Mouse (Mus musculus): ENCODE measurements around the gene Smo. TPM values are rescaled to one million over a fixed set of nuclear protein-coding genes. Genes with fewer than 3 reads are reported as not detected.
"Not testable (repeated sequence)": the region's sequence is repeated elsewhere in the genome, so short reads cannot be mapped to it uniquely, and the experiment has no call there.

Gene Smo
- polyA plus RNA-seq, 1 experiment from 2014 or later: 12.3 TPM

DNA sequence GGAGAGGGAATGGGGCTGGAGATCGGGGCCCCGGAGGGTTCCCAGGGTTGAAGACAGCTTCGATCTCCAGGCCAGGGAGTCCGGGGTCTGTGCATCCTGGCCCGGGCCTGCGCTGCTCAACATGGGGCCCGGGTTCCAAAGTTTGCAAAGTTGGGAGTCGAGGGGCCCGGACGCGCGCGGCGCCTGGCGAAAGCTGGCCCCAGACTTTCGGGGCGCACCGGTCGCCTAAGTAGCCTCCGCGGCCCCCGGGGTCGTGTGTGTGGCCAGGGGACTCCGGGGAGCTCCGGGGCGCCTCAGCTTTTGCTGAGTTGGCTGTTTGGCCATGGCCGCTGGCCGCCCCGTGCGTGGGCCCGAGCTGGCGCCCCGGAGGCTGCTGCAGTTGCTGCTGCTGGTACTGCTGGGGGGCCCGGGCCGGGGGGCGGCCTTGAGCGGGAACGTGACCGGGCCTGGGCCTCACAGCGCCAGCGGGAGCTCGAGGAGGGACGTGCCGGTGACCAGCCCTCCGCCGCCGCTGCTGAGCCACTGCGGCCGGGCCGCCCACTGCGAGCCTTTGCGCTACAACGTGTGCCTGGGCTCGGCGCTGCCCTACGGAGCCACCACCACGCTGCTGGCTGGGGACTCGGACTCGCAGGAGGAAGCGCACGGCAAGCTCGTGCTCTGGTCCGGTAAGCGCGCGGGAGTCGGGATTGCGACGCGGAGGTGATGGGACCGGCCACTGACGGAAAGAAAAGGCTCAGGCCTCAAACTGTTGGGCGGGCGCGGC, 567 bp downstream of the Smo start:
- Histone ChIP-seq H3K9ac (peak overlapping the region; percentile 77), H3K27me3 (replicated peaks) (no peaks in the 10 kb centered on the region), H3K4me1 (peaks cover 8% of the 10 kb centered on the region; the same call in 1 of the 2 replicates), H3K4me3 (peak overlapping the region; percentile 68), H3K27ac (peak overlapping the region; percentile 74), H3K36me3 (replicated peaks) (no peaks in the 10 kb centered on the region), H3K4me2 (peak overlapping the region; percentile 77), H3K9me3 (no peaks in the 10 kb centered on the region)
- WGBS: under 1% methylated on average over 66 of the region's 75 CpGs
- ATAC-seq (replicated peaks): peak; percentile 82

DNA sequence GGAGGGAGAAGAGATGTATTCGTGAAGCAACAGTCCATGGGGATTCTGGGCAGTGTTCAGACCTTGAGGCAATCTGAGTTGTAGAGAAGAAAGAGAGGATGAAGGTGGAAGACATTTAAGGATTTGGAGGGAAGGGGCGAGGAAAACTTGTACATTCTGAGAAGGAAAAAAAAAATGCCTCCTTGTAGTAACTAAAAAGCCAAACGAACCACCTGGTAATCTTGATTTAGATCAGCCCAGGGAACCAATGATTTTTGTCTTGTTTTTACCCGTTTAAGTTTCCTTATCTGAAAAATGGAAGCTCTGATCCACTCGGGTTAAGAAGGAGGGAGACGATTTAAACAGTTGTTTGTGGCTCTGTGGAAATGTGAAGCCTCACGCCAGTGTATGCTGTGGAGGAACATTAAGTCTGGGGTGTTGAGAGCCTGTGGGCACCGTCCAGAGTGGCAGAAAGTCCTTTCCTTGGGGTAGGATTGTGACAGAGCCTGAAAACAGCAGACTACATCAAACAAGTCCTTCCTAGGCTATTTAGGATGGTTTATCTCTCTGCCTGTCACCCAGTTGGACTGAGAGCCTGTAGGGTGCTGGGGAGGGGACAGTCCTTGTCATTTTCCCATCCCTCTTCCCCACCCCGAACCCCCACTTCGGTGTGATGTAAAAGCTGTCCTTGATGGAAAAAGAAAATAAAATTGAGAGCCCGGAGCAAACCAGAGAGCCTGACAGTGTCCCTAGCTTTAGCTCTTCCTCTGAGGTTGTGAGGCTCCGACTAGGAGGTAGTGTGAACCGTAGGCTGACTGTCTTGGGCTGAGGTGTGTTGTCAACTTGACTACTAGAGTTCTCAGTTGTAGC, 1.5 kb downstream of the Smo start:
- Histone ChIP-seq H3K27me3 (replicated peaks) (no peaks in the 10 kb centered on the region), H3K36me3 (replicated peaks) (no peaks in the 10 kb centered on the region), H3K4me1 (peaks cover 8% of the 10 kb centered on the region; the same call in 1 of the 2 replicates), H3K27ac (no peak overlapping the region), H3K4me2 (peak overlapping the region; percentile 77), H3K4me3 (peak overlapping the region; percentile 68), H3K9ac (peak overlapping the region; percentile 77; the same call in 1 of the 2 replicates), H3K9me3 (no peaks in the 10 kb centered on the region)
- 16% methylated on average over 13 of the region's 13 CpGs for WGBS
- ATAC-seq (replicated peaks): no peak

DNA sequence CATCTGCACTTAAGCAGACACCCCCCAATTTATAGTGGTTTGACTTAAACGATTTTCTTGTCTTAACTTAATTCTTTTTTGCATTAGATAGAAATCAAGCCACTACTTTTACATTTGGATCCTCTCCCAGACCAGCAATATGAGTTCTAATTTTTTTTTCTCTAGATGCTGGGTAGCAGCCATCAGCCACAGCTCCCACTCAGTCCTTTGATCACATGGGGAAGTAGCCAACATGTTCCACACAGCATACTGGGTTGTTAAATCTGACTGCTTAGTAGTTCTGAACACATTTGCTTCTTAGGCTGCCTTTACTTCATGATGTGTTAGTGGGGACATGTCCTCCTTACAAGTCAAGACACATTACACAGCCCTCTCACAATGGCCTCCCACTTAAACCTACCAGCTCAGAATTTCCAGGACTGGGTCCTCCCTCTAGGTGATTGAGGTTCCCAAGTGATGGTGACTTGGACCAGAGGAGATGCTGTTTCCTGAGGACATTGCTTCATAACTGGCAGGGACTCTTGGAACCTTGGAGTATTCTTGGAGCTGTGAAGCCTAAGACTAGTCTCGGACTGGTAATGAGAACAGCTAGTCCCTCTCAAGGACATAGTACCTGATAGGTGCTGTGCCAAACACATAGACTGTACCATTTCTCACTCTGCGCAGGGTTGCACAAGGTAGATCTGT, 16.3 kb downstream of the Smo start:
- H3K4me1 ChIP-seq: no peaks in the 10 kb centered on the region
- no peaks in the 10 kb centered on the region for H3K9me3 ChIP-seq
- H3K9ac ChIP-seq: no peak overlapping the region
- H3K4me2 ChIP-seq: no peak overlapping the region
- H3K27ac ChIP-seq: no peak overlapping the region
- 95% methylated on average over 3 of the region's 3 CpGs for WGBS
- no peak overlapping the region for H3K4me3 ChIP-seq
- ATAC-seq (replicated peaks): no peak
- H3K36me3 ChIP-seq (replicated peaks): no peaks in the 10 kb centered on the region
- no peaks in the 10 kb centered on the region for H3K27me3 ChIP-seq (replicated peaks)

DNA sequence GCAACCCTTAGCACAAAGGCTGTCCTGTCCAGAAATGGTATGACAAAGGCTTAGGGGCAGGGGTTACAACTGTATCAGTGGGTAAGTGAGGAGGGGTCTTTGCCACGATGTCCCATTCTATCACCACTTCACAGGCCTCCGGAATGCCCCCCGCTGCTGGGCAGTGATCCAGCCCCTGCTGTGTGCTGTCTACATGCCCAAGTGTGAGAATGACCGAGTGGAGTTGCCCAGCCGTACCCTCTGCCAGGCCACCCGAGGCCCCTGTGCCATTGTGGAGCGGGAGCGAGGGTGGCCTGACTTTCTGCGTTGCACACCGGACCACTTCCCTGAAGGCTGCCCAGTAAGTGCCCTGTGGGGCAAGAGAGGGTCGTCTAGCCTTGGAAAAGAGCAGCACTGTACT, 18.0 kb downstream of the Smo start:
- no peak overlapping the region for H3K9ac ChIP-seq
- ATAC-seq (replicated peaks): 0 out of 2 replicates have a peak, but pooled peaks have one; percentile 12
- no peaks in the 10 kb centered on the region for H3K4me1 ChIP-seq
- no peaks in the 10 kb centered on the region for H3K9me3 ChIP-seq
- 75% methylated on average over 11 of the region's 11 CpGs for whole genome bisulfite sequencing
- H3K36me3 ChIP-seq (replicated peaks): no peaks in the 10 kb centered on the region
- H3K4me2 ChIP-seq: no peak overlapping the region
- H3K4me3 ChIP-seq: no peak overlapping the region
- H3K27me3 ChIP-seq (replicated peaks): no peaks in the 10 kb centered on the region
- no peak overlapping the region for H3K27ac ChIP-seq

DNA sequence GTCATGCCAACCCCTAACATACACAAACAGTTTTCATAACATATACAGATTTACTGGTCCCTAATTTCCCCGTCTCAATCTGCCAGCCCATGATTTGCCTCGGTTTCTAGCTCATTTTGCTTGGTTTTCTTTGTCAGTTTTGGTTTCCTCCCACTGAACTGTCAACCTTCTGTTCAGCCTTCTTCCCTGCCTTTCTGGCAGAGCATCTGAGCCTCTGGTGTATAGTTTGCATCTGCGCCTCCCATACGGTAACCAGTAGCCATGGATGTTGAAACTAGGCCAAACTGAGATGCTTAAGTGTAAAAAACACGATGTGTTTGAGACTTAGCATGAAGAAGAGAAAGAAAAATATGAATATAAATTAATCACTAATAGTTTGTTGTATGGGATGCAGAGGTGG, 20.7 kb downstream of the Smo start:
- Histone ChIP-seq H3K36me3 (replicated peaks) (no peaks in the 10 kb centered on the region), H3K4me3 (no peak overlapping the region), H3K4me2 (no peak overlapping the region), H3K9me3 (no peaks in the 10 kb centered on the region), H3K4me1 (no peaks in the 10 kb centered on the region), H3K27me3 (replicated peaks) (no peaks in the 10 kb centered on the region), H3K9ac (no peak overlapping the region), H3K27ac (no peak overlapping the region)
- ATAC-seq (replicated peaks): no peak
- 87% methylated on average over 5 of the region's 5 CpGs for WGBS

DNA sequence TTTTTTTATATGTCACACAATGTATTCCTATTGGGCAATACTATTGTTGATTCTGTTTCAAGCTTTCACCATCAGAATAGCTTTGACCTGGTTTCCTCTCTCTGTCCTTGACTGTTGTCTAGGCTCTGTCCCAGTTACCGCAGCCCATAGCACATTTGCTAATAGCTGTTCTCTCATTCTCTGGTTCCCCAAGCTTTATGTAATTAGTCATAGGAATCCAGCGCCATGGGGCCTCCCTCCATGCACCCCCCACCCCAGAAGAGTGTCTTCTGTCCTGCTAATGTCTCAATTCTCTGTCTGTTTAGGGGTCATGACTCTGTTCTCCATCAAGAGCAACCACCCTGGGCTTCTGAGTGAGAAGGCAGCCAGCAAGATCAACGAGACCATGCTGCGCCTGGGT, 21.2 kb downstream of the Smo start:
- H3K9me3 ChIP-seq: no peaks in the 10 kb centered on the region
- no peaks in the 10 kb centered on the region for H3K27me3 ChIP-seq (replicated peaks)
- H3K4me1 ChIP-seq: no peaks in the 10 kb centered on the region
- no peak overlapping the region for H3K9ac ChIP-seq
- no peak overlapping the region for H3K27ac ChIP-seq
- ATAC-seq (replicated peaks): no peak
- no peak overlapping the region for H3K4me2 ChIP-seq
- H3K4me3 ChIP-seq: no peak overlapping the region
- WGBS: 83% methylated on average over 4 of the region's 4 CpGs
- H3K36me3 ChIP-seq (replicated peaks): no peaks in the 10 kb centered on the region

DNA sequence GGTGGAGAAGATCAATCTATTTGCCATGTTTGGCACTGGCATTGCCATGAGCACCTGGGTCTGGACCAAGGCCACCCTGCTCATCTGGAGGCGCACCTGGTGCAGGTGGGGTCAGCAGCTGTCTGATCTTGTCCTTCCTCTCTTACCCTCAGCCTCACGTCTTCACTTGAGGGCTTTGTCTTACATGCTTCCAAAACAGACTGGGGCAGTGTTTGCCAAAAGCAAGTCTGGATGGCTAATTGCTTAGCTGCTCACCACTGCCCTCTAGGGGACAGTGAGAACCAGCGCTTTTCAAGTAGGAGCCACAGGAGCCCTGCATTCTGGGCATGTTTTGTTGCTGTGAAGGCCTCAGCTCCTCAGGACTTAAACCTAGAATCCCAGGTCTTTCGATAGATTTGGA, 23.1 kb downstream of the Smo start:
- H3K9ac ChIP-seq: no peak overlapping the region
- 39% methylated on average over 4 of the region's 4 CpGs for WGBS
- no peaks in the 10 kb centered on the region for H3K36me3 ChIP-seq (replicated peaks)
- H3K4me3 ChIP-seq: no peak overlapping the region
- 0 out of 2 replicates have a peak, but pooled peaks have one; percentile 33 for ATAC-seq (replicated peaks)
- no peak overlapping the region for H3K4me2 ChIP-seq
- H3K27ac ChIP-seq: no peak overlapping the region
- no peaks in the 10 kb centered on the region for H3K9me3 ChIP-seq
- no peaks in the 10 kb centered on the region for H3K4me1 ChIP-seq
- no peaks in the 10 kb centered on the region for H3K27me3 ChIP-seq (replicated peaks)

DNA sequence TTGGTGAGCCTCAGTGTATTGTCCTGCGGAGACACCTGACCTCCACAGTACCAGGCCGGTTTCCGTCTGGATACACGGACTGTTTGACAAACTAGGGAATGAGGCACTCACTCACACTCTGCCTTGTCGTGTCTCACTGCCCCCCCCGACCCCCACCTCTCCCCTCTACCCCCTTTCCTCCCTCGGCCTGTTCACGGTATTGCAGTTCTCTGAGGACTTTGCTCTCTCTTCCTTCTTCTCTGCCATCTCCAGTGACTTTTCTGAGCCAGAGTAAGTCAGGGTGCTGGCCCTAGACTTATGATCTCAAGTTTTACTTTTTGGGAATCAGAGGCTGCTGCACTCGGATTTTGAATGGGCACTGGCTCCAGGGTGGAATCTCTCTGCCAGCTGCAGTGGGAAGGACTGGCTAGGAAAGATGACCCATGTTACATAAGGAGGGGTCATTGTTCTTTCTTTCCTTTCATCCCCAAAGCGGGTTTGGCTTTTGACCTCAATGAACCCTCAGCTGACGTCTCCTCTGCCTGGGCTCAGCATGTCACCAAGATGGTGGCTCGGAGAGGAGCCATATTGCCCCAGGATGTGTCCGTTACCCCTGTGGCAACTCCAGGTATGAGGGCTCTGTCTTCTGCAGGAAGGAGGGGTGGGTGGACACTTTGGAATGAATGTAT, 23.8 kb downstream of the Smo start:
- no peaks in the 10 kb centered on the region for H3K27me3 ChIP-seq (replicated peaks)
- 0 out of 2 replicates have a peak, but pooled peaks have one; percentile 30 for ATAC-seq (replicated peaks)
- no peaks in the 10 kb centered on the region for H3K4me1 ChIP-seq
- H3K4me3 ChIP-seq: no peak overlapping the region
- H3K9me3 ChIP-seq: no peaks in the 10 kb centered on the region
- WGBS: 87% methylated on average over 13 of the region's 13 CpGs
- H3K4me2 ChIP-seq: no peak overlapping the region
- H3K36me3 ChIP-seq (replicated peaks): no peaks in the 10 kb centered on the region
- no peak overlapping the region for H3K27ac ChIP-seq
- H3K9ac ChIP-seq: no peak overlapping the region

GRCm38 (mm10) chr6:29760397-29760796, 25.1 kb downstream of the Smo start:
- not testable (repeated sequence) for H3K4me3 ChIP-seq; ATAC-seq (replicated peaks); H3K9me3 ChIP-seq; H3K4me1 ChIP-seq; H3K4me2 ChIP-seq; H3K27ac ChIP-seq; H3K27me3 ChIP-seq (replicated peaks); H3K9ac ChIP-seq; H3K36me3 ChIP-seq (replicated peaks)
- 93% methylated on average over 2 of the region's 2 CpGs for WGBS

DNA sequence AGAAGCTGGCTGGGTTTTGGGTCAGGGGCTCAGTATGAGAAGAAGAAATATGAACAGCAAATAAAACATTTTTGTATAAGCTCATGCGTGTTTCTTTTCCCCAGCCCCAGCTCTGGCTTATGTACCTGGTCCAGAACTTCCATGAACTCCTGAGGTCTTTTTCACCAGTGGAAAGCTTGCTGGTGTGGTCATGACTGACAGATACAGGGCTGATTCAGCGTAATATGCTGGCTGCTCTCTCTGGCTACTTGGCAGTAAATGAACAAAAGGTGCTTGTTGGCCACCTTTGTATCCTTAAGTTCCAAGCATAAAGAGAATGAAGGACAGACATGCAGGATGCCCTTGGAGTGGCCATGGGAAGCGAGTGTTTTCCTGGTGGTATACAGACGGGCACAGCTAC, 26.0 kb downstream of the Smo start:
- H3K36me3 ChIP-seq (replicated peaks): no peaks in the 10 kb centered on the region
- ATAC-seq (replicated peaks): no peak

GRCm38 (mm10) chr6:29762524-29762923, 27.2 kb downstream of the Smo start:
- no peak for ATAC-seq (replicated peaks)
- WGBS: 73% methylated on average over 4 of the region's 4 CpGs
- no peak overlapping the region for H3K27ac ChIP-seq

More for the DNA sequence above, 26.0 kb downstream of the Smo start:
- Histone ChIP-seq H3K9me3 (no peaks in the 10 kb centered on the region), H3K27ac (no peak overlapping the region), H3K27me3 (replicated peaks) (no peaks in the 10 kb centered on the region), H3K9ac (no peak overlapping the region), H3K4me1 (no peaks in the 10 kb centered on the region), H3K4me2 (no peak overlapping the region), H3K4me3 (no peak overlapping the region)
- 92% methylated on average over 4 of the region's 4 CpGs for WGBS

DNA sequence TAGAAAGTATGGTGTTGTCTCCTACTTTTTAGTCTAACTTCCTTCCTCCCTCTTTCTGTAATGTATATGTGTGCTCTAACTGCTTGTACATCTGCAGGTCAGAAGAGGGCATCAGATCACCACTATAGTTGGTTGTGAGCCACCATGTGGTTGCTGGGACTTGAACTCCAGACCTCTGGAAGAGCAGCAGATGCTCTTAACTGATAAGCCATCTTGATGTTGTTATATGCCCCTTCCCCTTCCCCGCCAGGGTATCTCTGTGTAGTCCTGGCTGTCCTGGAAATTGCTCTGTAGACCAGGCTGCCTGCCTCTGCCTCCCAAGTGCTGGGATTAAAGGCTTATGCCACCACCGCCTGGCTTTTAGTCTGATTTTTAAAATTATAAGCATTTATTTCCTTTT, 31.6 kb downstream of the Smo start:
- no peak overlapping the region for H3K9ac ChIP-seq
- peaks cover 20% of the 10 kb centered on the region for H3K4me1 ChIP-seq
- H3K36me3 ChIP-seq (replicated peaks): no peaks in the 10 kb centered on the region
- WGBS: 88% methylated on average over 2 of the region's 2 CpGs
- no peaks in the 10 kb centered on the region for H3K27me3 ChIP-seq (replicated peaks)
- no peak overlapping the region for H3K27ac ChIP-seq
- no peaks in the 10 kb centered on the region for H3K9me3 ChIP-seq
- no peak overlapping the region for H3K4me3 ChIP-seq
- ATAC-seq (replicated peaks): no peak
- no peak overlapping the region for H3K4me2 ChIP-seq

More at GRCm38 (mm10) chr6:29762524-29762923, 27.2 kb downstream of the Smo start:
- H3K9ac ChIP-seq: no peak overlapping the region
- H3K4me3 ChIP-seq: no peak overlapping the region
- H3K9me3 ChIP-seq: no peaks in the 10 kb centered on the region
- no peak overlapping the region for H3K4me2 ChIP-seq
- no peaks in the 10 kb centered on the region for H3K4me1 ChIP-seq
- H3K27me3 ChIP-seq (replicated peaks): no peaks in the 10 kb centered on the region
- no peaks in the 10 kb centered on the region for H3K36me3 ChIP-seq (replicated peaks)
